Mouse (Mus musculus) embryo, embryonic 9.5 days (tissue): ENCODE data around the gene Casp8.
"Not testable (repeated sequence)": the region's sequence is repeated elsewhere in the genome, so short reads cannot be mapped to it uniquely, and the experiment has no call there.

Experiments used
- DNase-seq: peaks from one replicate; pipeline ENCODE4 v3.0.0-alpha.2; 2017; ENCODE audit errors: extremely low spot score

Casp8 gene

GRCm38 (mm10) chr1:58795291-58796058 is at the start of gene Casp8:
Casp8 (plus strand) TSS chr1:58795374.
- DNase-seq, result peak; percentile 63

GRCm38 (mm10) chr1:58746880-58747279 is 48.3 kb upstream of the Casp8 start:
- peak; percentile 17 for DNase-seq

- no peak for DNase-seq
Observed at GRCm38 (mm10) chr1:58759451-58759850, 35.7 kb upstream of the Casp8 start.

GRCm38 (mm10) chr1:58760581-58760980 is 34.6 kb upstream of the Casp8 start:
- DNase-seq, result no peak

GRCm38 (mm10) chr1:58761391-58762275 is 33.5 kb upstream of the Casp8 start:
- not testable (repeated sequence) for DNase-seq

GRCm38 (mm10) chr1:58762576-58762975 is 32.6 kb upstream of the Casp8 start:
- DNase-seq, result no peak

GRCm38 (mm10) chr1:58766446-58766845 is 28.7 kb upstream of the Casp8 start:
- not testable (repeated sequence) for DNase-seq

- no peak for DNase-seq
Observed at GRCm38 (mm10) chr1:58769136-58769535, 26.0 kb upstream of the Casp8 start.

GRCm38 (mm10) chr1:58769701-58770100 is 25.5 kb upstream of the Casp8 start:
- no peak for DNase-seq

- peak; percentile 57 for DNase-seq
Observed at GRCm38 (mm10) chr1:58770111-58770720, 25.0 kb upstream of the Casp8 start.

GRCm38 (mm10) chr1:58772084-58772483 is 23.1 kb upstream of the Casp8 start:
- no peak for DNase-seq

- no peak for DNase-seq
Observed at GRCm38 (mm10) chr1:58773280-58773679, 21.9 kb upstream of the Casp8 start.

- DNase-seq, result no peak
Observed at GRCm38 (mm10) chr1:58773905-58774304, 21.3 kb upstream of the Casp8 start.

GRCm38 (mm10) chr1:58775361-58775760 is 19.8 kb upstream of the Casp8 start:
- DNase-seq, result no peak

GRCm38 (mm10) chr1:58777583-58777982 is 17.6 kb upstream of the Casp8 start:
- DNase-seq, result no peak

- no peak for DNase-seq
Observed at GRCm38 (mm10) chr1:58778226-58778625, 16.9 kb upstream of the Casp8 start.

- no peak for DNase-seq
Observed at GRCm38 (mm10) chr1:58786276-58786675, 8.9 kb upstream of the Casp8 start.

- no peak for DNase-seq
Observed at GRCm38 (mm10) chr1:58788410-58788809, 6.8 kb upstream of the Casp8 start.

GRCm38 (mm10) chr1:58794705-58795104 is 469 bp upstream of the Casp8 start:
- DNase-seq, result no peak

- DNase-seq, result no peak
Observed at GRCm38 (mm10) chr1:58796059-58796363, 837 bp downstream of the Casp8 start.

- DNase-seq, result no peak
Observed at GRCm38 (mm10) chr1:58796853-58797252, 1.7 kb downstream of the Casp8 start.

- no peak for DNase-seq
Observed at GRCm38 (mm10) chr1:58797370-58797769, 2.2 kb downstream of the Casp8 start.

- DNase-seq, result no peak
Observed at GRCm38 (mm10) chr1:58798911-58799310, 3.7 kb downstream of the Casp8 start.
